Mouse (Mus musculus) spleen, embryonic (tissue): ENCODE results near the gene 1700017N19Rik.
"Not testable (repeated sequence)": the region's sequence is repeated elsewhere in the genome, so short reads cannot be mapped to it uniquely, and the experiment has no call there.

Experiments
- CTCF ChIA-PET: fragments of 350-600 bp; sonication (Branson Sonifier 250); formaldehyde crosslinking; loops from one replicate; lab custom pipeline; 2022; lab: Charles Lee

The 1700017N19Rik gene

DNA sequence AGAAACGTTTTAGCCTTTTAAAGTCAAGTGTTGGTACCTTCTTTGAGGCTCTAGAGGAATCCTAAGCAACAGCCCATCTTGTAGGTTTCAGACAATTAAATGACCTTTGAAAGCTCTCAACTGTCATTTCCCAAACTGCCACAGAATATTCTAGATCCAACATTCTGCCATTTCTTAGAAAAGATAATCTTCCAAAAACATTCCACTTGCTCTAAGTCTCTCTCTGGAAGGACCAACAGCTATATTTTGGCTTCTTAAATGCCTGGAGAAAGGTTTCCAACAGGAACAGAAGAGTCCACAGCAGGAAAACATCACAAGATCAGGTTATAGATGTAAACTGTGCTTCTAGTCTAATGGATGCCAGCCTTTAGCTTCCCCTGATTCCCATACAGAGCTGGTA is at the start of gene 1700017N19Rik, which contains the start of gene 4930430F08Rik:
Gene 1700017N19Rik (plus strand): TSS at position 162 of the 400 bp plus-strand sequence.
Gene 4930430F08Rik (minus strand): TSS at position 101 of the 400 bp plus-strand sequence.
- CTCF ChIA-PET, result interaction anchor here (0.6 kb wide), 1 partner anchor 67 kb away, joined by 4 read pairs; no protein-coding TSS in a partner anchor

DNA sequence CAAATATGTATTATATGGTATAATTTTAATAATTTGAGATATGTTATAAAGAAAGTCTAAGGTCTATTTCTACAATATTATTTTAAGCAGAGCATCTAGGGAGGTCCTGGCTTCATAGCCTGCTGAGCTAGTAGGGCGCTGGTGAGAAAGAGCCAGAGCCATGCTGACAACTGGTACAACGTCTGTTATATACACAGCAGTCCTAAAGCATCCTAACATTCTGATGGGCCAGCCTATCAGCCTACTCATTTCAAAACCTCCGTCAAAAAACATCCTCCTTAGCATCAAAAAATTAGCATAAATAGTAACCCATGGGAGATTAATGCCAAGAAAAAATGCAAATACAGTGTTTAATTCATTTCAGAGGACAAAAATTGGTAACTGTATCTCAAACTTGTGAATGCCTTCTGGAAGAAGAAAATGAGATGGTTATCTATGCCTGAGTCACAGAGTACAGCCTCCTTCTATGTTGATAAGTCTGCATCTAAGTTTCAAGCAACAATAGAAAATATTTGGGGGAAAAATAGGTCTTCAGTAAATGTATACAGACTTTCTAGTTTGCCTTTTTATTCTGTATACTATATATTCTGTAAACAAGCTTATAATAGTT is 33.6 kb upstream of the 1700017N19Rik start:
- CTCF ChIA-PET, result no interaction called here

DNA sequence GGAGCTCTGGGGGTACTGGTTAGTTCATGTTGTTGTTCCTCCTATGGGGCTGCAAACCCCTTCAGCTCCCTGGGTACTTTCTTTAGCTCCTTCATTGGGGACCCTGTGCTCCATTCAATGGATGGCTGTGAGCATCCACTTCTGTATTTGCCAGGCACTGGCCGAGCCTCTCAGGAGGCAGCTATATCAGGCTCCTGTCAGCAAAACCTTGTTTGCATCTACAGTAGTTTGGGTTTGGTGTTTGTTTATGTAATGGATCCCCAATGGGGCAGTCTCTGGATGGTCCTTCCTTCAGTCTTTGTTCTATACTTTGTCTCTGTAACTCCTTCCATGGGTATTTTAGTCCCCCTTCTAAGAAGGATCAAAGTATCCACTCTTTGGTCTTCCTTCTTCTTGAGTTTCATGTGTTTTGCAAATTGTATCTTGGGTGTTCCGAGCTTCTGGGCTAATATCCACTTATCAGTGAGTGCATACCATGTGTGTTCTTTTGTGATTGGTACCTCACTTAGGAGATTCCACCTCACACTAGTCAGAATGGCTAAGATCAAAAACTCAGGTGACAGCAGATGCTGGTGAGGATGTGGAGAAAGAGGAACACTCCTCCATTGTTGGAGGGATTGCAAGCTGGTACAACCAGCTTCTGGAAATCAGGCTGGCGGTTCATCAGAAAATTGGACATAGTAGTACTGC is 29.9 kb upstream of the 1700017N19Rik start:
- CTCF ChIA-PET, result not testable (repeated sequence)

GRCm38 (mm10) chr10:100564112-100564511 is 26.2 kb upstream of the 1700017N19Rik start:
- CTCF ChIA-PET, result no interaction called here

DNA sequence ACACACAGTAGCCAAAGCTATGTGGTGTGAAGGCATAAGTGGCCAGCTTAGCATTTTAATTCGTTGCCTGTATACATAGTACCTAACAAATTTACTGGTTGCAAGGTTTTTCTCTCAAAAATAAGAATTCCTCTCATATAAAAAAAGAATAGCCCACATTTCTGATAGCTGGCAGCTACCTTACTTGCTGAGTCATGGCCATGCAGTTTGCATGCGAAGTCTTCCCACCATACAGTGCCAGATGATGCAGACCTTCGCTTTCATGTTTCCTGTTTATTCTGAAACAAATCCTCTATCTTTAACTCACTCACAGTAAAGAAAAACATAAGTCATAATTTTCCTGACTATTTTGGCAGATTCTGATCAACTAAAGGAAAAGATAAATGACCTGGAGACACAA is 18.6 kb upstream of the 1700017N19Rik start:
- CTCF ChIA-PET, result no interaction called here

DNA sequence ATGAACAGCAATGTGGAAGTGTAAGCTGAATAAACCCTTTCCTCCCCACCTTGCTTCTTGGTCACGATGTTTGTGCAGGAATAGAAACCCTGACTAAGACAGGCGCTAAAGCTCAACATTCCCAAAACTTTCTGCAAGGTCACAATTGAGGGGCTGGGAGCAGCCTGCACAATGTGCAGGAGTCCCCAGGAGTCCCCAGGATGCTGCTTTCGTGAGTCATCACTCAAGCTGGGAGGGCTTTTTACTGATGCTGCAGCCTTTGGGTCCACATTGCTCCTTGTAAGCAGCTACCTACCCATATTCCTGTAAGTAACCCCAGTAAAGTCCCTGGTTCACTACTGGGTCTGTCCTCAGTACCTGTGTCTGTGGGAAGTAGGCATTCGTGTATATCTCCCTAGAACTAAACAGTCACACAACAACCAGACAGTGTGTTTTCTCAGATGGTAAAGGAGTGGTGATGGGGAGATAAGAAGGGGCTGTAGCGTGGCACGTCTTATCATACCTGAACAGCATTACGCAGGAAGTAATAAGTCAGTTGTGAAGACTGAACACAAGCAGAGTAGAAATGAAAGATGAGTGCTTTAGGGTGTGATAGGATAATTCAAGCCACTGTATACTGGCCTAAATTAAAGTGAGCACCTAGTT is 15.7 kb upstream of the 1700017N19Rik start:
- CTCF ChIA-PET, result no interaction called here

GRCm38 (mm10) chr10:100575294-100575693 is 15.0 kb upstream of the 1700017N19Rik start:
- CTCF ChIA-PET, result no interaction called here

- CTCF ChIA-PET, result no interaction called here
These were observed 6.1 kb upstream of the 1700017N19Rik start for GRCm38 (mm10) chr10:100584178-100584577.

DNA sequence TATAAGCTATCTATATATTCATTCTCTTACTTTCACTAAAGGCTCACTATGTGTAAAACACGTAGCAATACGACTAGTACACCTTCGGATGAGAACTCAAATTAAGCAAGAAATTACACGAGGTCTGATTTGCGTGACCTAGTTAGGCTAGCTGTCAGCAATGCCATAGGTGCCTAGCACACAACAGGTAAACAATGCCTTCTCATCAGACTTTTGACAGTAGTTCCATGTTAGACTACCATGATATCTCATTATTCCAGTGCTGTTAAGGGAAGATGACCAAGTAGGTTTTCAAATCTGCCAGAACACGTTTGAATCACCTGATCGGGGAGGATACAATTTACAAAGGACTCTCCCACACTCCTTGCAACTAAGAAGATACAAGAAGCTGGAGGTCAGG is 1.8 kb upstream of the 1700017N19Rik start:
- CTCF ChIA-PET, result no interaction called here

GRCm38 (mm10) chr10:100588932-100589388 is 1.3 kb upstream of the 1700017N19Rik start:
- CTCF ChIA-PET, result no interaction called here

DNA sequence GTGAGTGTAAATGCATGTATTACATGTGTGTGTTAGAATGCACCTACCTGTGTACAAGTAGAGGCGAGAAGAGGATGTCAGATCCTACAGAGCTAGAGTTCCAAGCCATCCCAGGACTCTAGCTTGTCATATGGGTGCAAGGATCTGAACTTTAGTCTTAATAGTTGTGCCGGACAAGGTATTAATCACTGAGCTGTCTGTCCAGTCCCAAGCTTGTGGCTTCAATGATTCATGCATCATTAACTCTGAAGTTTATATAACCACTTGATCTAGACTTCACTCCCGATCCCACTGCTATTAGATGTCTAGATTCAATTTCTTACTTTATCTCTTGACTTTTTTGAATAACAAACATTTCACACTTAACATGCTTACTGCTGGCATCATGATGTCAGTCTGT is 8.1 kb downstream of the 1700017N19Rik start:
- CTCF ChIA-PET, result interaction anchor here (1.0 kb wide), 1 partner anchor 159 kb away, joined by 3 read pairs; no protein-coding TSS in a partner anchor

DNA sequence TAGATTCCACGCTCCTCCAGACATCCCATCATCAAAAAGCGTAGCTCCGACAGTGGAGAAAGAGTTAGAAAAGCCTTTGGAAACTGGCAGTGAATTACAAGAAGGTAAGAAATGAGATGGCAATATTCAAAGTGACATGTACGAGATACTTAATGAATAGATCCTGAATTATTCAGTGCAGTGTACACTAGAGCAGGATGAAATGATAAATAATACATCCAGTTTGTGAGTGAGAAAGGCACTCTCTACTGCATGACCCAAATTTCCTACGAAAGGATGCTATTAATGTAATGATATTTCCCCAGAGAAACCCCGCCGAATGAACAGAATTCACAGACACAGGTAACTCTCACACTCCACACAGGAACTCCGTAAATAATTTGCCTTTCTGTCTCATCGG is 13.2 kb downstream of the 1700017N19Rik start:
- CTCF ChIA-PET, result interaction anchor here (0.7 kb wide), 1 partner anchor 1368 kb away, joined by 3 read pairs; no protein-coding TSS in a partner anchor

DNA sequence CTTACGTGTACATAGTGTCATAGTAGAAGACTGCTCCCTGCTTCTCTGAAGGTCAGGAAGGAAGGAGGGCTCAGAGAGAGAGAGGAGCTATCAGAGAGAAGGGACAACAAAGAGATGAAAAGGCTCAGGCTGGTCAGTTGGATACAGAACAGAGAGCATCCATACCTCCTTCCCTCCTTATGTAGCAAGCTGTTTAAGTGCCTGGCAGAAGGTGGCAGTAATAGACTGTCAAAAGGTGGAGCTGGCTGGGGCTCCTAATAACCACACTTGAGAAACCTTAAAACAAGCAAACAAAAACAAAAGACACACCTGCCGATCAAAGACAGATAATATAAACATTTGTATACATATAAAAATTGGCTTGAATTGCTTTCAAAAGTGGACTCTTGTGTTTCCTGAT is 14.0 kb downstream of the 1700017N19Rik start:
- CTCF ChIA-PET, result no interaction called here

- CTCF ChIA-PET, result no interaction called here
These were observed 27.1 kb downstream of the 1700017N19Rik start for GRCm38 (mm10) chr10:100617233-100617903.

- CTCF ChIA-PET, result no interaction called here
These were observed 29.2 kb downstream of the 1700017N19Rik start for GRCm38 (mm10) chr10:100619474-100619873.

- CTCF ChIA-PET, result no interaction called here
These were observed 29.8 kb downstream of the 1700017N19Rik start for GRCm38 (mm10) chr10:100620040-100620439.

DNA sequence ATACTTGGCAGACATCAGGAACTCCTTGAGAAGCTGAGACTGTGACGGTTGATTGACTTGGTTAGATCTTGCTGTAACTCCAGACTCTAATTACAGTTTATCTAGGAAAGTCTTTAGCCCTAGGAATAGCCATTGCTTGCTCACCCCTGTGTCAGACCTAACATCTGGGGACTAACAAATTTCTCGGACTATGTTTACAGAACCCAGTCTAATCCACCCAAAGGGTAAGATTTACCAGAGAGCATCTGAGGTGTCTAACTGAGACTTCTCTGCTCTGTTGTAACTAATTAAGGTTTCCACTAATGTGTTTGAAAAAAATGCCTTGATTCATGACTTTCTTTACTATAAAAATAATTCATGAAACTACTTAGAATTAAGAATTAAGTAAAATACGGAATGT is 32.2 kb downstream of the 1700017N19Rik start:
- CTCF ChIA-PET, result no interaction called here

DNA sequence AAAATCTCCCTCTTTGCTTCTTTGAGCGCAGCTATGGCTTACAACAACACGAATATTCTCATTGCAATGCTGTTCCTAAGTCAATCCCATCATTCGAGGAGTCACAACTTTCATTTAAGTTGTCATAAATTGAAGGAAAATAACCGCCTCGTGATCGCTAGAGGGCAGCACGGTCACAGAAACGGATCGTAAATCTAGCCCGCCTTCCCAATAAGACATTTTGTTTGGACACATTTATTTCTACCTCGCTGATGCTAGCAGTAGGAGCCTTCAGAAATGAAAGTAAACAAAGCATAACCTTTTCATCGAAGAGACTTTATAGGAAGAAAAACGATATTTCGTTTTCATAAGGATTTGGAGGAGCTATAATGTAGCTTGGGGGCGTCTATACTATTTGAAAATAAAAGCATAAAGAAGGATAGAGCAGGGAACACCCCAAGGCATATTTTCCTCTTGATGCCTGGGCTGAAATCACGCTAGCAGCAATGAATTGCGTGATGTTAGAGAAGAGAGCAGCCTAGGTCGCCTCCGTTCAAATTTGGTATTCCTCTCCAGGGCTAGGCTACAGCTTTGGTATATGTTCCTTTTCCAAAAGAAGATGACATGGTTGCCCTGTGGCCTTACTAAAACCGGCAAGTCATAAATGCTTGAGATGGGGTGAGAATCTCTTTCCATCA is 39.6 kb downstream of the 1700017N19Rik start:
- CTCF ChIA-PET, result interaction anchor here (0.6 kb wide), 1 partner anchor 1558 kb away, joined by 3 read pairs; no protein-coding TSS in a partner anchor

DNA sequence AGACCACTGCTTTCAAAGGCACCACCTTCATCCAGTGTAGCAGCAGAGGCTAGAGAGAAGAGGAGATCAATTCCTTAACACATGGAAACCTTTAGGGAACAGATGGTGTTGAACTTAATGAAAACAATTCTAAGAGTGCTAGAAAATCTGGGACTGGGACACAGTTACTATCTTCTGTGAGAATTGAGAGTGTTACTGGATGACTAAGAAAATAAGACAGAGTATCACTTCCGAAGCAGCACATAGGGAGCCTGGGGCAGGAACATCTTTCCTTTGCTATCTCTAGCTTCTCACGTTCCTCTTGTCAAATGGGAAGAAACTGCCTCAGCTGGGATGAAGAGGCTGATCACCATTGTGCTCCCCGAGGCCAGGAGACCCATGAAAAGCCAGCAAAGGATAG is 52.6 kb downstream of the 1700017N19Rik start:
- CTCF ChIA-PET, result no interaction called here

- CTCF ChIA-PET, result no interaction called here
These were observed 55.1 kb downstream of the 1700017N19Rik start for GRCm38 (mm10) chr10:100645331-100645935.

DNA sequence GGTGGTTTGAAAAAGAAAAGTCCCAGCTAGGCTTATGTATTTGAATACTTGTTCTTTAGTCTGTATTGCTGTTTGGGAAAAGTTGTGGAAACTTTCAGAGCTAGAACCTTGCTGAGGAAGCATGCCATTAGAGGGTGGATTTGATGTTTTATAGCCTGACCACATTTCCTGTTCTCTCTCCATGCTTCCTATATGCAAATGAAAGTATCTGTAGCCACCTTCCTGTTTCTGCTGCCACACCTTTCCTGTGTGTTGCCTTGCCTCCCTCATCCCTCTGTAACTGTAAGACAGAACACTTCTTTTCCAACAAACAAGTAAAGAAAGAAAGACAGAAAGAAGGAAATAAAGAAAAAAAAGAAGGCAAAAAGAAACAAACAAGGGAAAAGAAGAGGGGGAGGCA is 63.9 kb downstream of the 1700017N19Rik start:
- CTCF ChIA-PET, result no interaction called here
